Mouse (Mus musculus): ENCODE measurements around the gene Notch3. TPM values are rescaled to one million over a fixed set of nuclear protein-coding genes. Genes with fewer than 3 reads are reported as not detected.
A peak's percentile ranks its signal among the peaks of the same experiment; 100 is the strongest.
"Not testable (repeated sequence)": the region's sequence is repeated elsewhere in the genome, so short reads cannot be mapped to it uniquely, and the experiment has no call there.

Gene Notch3
- total RNA-seq, 2 experiments from 2014 or later = 10.7 to 14.8 TPM

DNA sequence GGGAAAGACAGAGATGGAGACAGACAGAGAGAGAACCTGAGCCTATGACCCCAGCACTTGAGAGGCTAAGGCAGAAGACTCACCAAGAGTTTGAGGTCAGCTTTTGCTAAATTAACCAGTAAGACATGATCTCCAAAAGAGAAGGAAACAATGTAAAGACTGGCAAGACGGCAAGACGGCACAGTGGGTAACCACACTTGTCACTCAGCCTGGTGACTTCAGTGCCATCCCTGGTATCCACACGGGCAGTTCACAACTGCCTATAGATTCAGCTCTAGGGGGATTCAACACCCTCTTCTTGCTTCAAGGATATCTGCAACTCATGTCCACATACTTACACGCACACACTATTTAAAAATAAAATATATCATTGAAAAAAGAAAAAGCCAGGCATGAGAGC lies 43.1 kb downstream of the Notch3 start:
- DNase-seq = no peak
- Histone ChIP-seq H3K4me3 (no peak overlapping the region), H3K27ac (no peak overlapping the region)
- intact Hi-C loops (cut with DNase I) = no loop called here
- TF ChIP-seq CTCF (IDR thresholded peaks at IDR 0.05) = no peak

DNA sequence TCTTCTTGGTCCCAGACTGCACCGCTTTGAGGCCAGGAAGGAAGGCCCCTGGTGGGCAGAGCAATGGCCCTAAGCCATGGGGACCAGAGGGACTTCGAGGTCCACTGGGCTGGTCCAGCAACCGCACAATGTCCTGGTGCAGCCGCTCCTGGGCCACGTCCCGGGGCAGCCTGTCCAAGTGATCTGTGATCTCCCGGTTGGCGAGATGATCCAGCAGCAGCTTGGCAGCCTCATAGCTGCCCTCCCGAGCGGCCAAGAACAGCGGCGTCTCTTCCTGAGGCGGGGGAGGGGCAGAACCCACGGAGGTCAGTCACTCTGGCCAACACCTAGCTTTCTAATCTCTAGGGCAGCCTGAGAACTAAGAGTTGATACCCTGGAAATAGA lies 44.1 kb downstream of the Notch3 start:
- intact Hi-C loops (cut with DNase I) = no loop called here
- peak; percentile 91 for DNase-seq
- TF ChIP-seq CTCF (IDR thresholded peaks at IDR 0.05) = no peak
- Histone ChIP-seq H3K27ac (peak overlapping the region; percentile 86), H3K4me3 (peak overlapping the region; percentile 63)

DNA sequence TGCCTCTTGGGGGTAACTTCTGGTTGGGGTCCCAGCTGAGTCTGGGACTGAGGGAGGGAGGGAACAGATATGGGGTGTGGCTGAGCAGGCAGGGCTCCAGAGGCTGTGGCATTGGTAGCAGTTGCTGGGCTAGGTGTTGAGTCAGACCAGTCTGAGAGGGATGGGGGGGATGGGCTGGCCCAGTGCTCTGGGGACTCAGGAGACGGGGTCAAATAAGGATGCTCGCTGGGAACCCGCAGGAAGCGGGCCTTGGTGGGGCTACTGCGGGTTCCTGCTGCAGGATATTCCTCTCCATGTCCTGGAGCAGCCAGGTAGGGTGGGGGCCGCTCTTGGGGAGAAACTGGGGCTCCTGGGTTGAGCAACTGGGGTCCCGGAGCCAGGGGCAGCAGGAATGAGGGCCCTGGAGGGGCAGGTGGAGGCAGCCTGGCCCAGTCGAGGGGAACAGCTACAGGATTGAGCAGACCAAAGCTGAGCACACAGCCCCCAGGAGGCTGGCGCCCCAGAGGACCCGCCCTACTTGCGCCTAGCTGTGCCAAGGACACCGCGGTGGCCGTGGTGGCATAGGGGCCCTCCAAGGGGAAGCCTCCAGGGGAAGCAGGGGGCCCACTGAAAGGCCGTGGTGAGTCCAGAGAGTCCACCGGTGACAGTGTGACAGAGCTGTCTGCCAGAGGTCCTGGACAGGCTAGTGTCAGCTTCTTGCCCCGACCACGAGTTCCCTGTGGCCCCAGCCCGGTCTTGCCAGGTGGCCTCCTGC lies 44.6 kb downstream of the Notch3 start:
- TF ChIP-seq CTCF (IDR thresholded peaks at IDR 0.05) = no peak
- Histone ChIP-seq H3K27ac (peak overlapping the region; percentile 86), H3K4me3 (peak overlapping the region; percentile 63)
- DNase-seq = peak; percentile 54
- intact Hi-C loops (cut with DNase I) = no loop called here

DNA sequence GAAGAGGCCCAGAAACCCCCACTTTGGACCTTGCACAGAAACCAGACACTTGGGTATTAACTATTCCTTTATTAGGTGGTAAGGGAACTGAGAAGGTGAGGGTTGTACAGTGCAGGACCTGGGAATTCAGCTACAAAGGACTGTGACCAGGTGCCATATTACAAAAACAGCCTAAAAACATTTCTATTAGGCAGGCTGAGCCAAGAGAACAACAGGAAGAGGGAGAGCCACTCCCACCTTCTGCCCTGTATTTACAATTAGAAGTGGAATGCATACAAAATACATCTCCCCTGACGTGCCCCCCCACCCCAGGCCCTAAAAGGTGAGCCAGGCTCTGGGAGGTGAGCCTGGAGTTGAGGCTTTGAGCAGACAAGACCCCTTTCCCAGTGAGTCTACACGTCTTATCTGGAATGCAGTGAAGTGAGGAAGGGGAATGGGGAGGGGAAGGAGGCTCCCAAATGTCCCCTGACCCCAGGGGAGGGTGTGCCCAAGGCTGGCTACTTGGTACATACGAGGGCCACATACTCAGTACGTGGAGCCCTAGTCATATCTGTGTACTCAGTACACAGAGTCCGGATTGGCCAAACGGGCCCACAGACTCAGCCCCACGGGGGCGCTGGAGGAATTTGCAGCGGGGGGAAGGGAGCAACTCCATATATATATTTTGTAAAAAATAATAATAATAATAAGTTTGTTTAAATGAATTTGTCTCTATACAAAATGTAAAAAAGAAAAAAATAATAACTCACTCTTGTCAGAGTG lies 45.7 kb downstream of the Notch3 start:
- no peak for TF ChIP-seq CTCF (IDR thresholded peaks at IDR 0.05)
- Histone ChIP-seq H3K4me3 (no peak overlapping the region), H3K27ac (peak overlapping the region; percentile 86)
- DNase-seq = no peak
- intact Hi-C loops (cut with DNase I) = no loop called here

DNA sequence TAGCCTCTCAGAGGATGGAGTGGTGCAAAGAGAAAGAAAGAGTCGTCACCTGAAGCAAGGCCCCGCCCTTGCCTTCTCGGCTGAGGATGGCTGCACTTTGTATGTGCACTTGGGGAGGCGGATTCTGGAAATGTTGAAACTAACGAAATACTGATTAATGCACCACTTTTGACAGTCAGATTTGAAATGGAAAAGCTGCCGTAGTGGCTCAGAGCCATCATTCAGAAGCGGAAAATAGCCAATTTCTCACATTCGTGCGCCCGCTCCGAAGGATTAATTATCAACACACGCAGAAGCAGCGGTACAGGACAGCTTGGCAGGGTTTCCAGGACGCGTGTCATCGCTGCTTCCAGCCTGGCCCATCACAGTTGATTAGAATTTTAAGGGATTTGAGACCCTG lies 47.5 kb downstream of the Notch3 start:
- intact Hi-C loops (cut with DNase I) = no loop called here
- no peak overlapping the region for H3K4me3 ChIP-seq
- DNase-seq = no peak
- TF ChIP-seq CTCF (IDR thresholded peaks at IDR 0.05) = no peak
- peak overlapping the region; percentile 35 for H3K27ac ChIP-seq

DNA sequence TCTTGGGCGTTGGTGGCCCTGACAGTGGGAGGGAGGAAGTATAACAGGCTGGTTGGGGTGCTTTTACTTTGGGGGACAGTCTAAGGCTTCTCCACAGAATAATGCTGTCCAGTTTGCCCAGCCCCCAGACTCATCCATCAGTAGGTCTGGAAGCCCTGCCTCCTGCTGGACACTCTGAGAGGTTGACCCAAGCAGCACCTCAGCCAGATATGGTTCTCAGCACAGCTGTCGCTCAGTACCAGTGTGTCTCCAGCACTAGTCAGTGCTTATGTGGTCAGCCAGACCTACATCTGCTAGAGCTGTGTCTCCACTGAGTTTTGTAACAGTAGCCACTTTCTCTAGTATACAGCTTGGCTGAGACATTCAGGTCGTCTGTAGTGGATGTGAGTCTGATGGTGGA lies 48.2 kb downstream of the Notch3 start:
- peak; percentile 16; the same call in 1 of the 2 replicates for TF ChIP-seq CTCF (IDR thresholded peaks at IDR 0.05)
- Histone ChIP-seq H3K27ac (peak overlapping the region; percentile 73), H3K4me3 (peak overlapping the region; percentile 39)
- intact Hi-C loops (cut with DNase I) = no loop called here
- no peak for DNase-seq

DNA sequence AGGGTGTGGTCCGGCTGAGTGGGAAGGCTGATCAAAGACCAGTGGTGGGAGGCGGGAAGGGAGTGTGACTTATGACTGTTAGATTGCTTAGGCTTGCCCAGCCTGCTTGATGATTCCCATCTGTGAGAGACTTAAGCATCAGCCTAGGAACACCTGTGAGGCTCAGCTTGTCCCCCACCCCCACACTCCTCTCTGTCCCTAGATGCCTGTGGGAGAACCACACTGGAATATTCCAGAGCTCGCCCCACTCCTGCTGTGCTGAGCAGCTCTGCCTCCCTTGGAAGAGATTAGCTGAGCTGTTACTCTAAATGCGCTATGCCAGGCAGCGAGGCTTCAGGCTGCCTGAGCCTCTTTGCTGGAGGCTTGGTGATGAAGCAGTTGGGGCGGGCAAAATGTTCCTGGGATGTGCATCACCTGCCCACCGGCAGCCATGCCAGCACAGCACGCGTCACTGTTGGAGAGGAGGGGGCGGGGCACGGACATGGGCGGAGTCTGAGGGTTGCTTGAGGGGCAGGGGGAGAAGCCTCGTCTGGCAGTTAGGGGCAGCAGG lies 48.7 kb downstream of the Notch3 start:
- peak overlapping the region; percentile 39 for H3K4me3 ChIP-seq
- H3K27ac ChIP-seq = peak overlapping the region; percentile 73
- intact Hi-C loops (cut with DNase I) = not testable (repeated sequence)
- peak; percentile 57 for DNase-seq

DNA sequence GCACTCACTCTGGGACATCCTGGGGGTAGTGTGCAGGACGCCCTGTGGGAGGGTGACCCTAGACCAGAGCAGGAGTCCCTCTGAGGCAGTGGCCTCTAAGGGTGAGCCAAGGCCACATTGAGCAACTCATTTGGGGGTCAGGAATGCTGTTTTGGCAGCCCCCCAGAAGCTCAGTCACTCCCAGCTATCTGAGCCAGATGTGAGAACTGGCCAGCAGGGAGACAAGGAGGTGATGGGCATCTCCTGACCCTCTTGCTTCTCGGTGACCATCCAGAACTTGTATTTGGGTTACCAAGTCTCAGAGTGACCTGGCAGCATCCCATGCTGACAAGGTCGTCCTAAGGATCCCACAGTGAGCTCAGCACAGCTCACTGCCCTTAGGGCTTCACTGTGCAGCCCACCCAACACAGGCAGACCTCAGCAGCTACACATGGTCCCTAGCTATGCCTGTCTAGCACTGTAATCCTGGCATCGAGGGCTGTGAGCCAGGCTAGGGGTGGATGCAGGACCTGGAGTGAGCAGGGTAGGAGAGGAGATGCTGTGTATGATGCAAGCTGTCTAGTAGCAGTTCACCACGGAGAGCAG lies 49.3 kb downstream of the Notch3 start:
- H3K4me3 ChIP-seq = no peak overlapping the region; the same call in 1 of the 2 replicates
- DNase-seq = peak; percentile 80
- intact Hi-C loops (cut with DNase I) = no loop called here
- peak overlapping the region; percentile 73 for H3K27ac ChIP-seq
- TF ChIP-seq CTCF (IDR thresholded peaks at IDR 0.05) = no peak

DNA sequence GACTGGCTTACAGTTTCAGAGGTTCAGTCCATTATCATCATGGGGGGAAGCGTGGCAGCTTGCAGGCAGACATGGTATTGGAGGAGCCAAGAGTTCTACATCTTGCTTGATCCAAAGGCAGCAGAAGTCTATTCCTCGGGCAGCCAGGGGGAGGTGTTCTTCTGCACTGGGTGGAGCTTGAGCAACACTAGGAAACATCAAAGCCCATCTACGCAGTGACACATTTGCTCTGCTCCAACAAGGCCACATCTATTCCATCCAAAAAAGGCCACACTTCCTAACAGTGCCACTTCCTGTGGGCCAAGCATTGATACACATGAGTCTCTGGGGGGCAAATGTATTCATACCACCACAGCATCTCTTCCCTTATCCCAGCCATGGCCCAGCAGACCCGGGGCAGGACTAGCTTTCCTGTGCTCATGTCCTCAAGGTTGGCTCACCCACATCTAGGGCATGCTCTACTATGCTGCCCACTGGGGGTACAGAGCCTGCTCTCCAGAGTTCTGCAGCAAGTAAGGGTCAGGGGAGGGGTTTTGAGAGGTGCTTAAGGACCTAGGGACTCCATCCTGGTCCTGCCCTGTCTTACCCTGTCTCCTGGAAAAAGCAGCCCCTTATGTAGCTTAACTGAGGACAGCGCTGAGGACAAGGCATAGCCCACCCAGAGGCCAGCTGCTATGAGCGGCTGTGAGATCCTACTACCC lies 49.9 kb downstream of the Notch3 start:
- Histone ChIP-seq H3K27ac (peak overlapping the region; percentile 73), H3K4me3 (no peak overlapping the region)
- TF ChIP-seq CTCF (IDR thresholded peaks at IDR 0.05) = no peak
- DNase-seq = no peak
- intact Hi-C loops (cut with DNase I) = no loop called here

DNA sequence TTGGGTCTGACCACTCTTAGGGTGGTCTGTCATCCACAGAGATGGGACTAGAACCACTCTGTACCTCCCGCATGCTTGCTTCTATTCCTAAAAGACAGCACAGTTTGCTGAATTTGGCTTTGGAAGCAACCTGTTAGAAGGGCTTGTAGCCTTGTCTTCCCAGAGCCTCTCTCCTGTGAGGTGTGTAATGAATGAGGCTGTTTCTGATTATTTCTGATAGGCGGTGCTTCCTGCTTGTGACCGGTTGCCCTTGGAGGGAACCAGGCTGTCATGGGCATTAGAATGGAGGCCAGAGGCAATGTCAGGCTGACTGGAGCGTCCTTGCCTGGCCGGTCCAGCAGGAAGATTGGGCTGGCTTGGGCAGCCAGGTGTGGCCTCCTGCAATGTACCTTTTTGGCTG lies 52.2 kb downstream of the Notch3 start:
- intact Hi-C loops (cut with DNase I); DNase-seq: not testable (repeated sequence)
- peak overlapping the region; percentile 84 for H3K4me3 ChIP-seq

DNA sequence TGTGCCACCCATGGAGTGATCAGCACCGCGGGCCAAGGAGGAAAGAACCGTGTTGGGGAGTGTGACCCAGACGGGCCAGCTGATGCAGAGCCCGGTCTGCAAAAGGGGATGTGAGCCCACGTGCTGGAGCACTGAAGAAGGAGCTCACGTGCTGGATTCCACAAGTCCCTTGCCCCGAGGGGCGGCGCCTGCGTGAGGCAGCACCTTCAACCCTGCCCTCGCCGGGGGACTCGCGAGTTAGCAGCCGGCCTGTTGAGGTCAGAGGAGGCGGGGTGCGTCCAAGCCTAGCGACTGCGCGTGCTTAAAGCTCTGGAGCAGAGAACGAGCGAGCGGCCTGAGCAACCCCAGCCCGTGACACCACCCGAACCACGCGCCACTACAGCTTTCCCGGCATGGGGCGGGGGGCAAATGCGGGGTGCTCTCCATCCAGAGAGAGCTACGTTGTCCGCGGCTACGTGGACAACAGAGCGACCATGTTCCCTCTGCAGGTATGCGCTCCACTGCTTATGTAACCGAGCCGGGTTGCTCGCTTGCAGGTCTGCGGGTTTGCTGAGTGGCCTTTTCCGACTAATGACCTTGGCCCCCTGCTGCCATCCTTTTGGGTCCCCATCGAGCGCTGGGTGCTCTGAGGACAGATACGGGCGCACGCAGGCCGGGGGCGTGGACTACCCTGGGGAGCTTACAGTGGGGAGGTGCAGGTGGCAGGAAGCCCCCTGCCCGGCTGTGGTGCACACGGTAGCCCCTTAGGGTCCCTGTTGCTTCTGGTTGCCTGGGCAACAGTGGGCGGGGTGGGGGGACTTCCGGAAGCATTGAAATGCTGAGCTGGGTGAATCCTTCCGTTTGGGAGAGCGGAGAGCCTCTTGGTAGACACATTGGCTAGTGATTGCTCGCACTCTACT lies 52.9 kb downstream of the Notch3 start:
- intact Hi-C loops (cut with DNase I) = no loop called here
- Histone ChIP-seq H3K4me3 (peak overlapping the region; percentile 84), H3K27ac (peak overlapping the region; percentile 76)
- DNase-seq = peak; percentile 82
- TF ChIP-seq CTCF (IDR thresholded peaks at IDR 0.05) = no peak

More for the DNA sequence above, 52.2 kb downstream of the Notch3 start:
- peak overlapping the region; percentile 76 for H3K27ac ChIP-seq

DNA sequence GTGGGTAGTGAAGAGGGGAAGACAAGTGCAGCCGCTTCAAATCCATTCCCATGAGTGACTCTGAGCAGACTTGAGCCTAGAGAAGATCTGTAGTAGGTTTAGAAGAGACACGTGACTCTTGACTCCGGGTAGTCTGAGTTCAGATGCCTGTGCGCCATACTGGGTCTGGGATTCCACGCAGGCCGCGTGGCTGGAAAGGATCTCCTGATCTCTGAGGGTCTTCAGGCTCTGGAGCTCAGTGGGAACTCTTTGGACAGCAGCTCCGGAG lies 53.5 kb downstream of the Notch3 start:
- H3K27ac ChIP-seq = peak overlapping the region; percentile 76
- no peak for TF ChIP-seq CTCF (IDR thresholded peaks at IDR 0.05)
- intact Hi-C loops (cut with DNase I) = no loop called here
- DNase-seq = no peak
- peak overlapping the region; percentile 84 for H3K4me3 ChIP-seq
